Mouse (Mus musculus) embryonic fibroblast, embryonic 13.5 days (primary cell): Measurements from ENCODE around the gene Snap29.

ENCODE experiments used
- CTCF ChIP-seq: IDR thresholded peaks from 2 replicates; pipeline ENCODE4 v1.5.1; 2011; ENCODE audit warnings: mild to moderate bottlenecking, control low read depth, low read length, moderate library complexity, borderline replicate concordance; ENCODE audit not compliant: insufficient read depth
- POLR2A ChIP-seq: IDR thresholded peaks from 2 replicates; pipeline ENCODE4 v1.6.1; 2011; ENCODE audit warnings: low read depth, mild to moderate bottlenecking, control low read depth, low read length, moderate library complexity

GRCm38 (mm10) chr16:17451541-17452372, 46.0 kb downstream of the Snap29 start, which contains the start of gene Crkl:
- TF ChIP-seq POLR2A (peak; percentile 73), CTCF (no peak)
